Mouse (Mus musculus) left cerebral cortex, postnatal 14 days (tissue): ENCODE data around the gene Gpc3. TPM values are rescaled to one million over a fixed set of nuclear protein-coding genes. Genes with fewer than 3 reads are reported as not detected.
A peak's percentile ranks its signal among the peaks of the same experiment; 100 is the strongest.

Experiments
- DNase-seq, 2 experiments: peaks; one replicate each; pipeline ENCODE4 v3.0.0; 2021 to 2022; ENCODE audit warnings: low spot score in 2 of 2, mixed read lengths in 1 of 2
- intact Hi-C: fragments of 180-260 bp; cut with DNase I; formaldehyde crosslinking; loops from one replicate; pipeline ENCODE4 v1.15.1; 2025
- long read RNA-seq, 2 experiments: library from polyadenylated mRNA; stranded (forward); transcript quantifications; one replicate each; pipeline ENCODE4 v2.0.0; 2021
- total RNA-seq, 2 experiments: library from RNA; stranded (reverse); gene quantifications; 2 replicates each; pipeline ENCODE4 v1.2.3; 2021

Gpc3 gene
- total RNA-seq: 10 to 100 TPM in 1 of 2 experiments, 1 to 10 TPM in 1; 7.8 to 11.0 TPM
- long read RNA-seq, experiment 1, partial matches to known transcripts: 0 of 1 reads
- long read RNA-seq, experiment 1, other reads (novel, unspliced or antisense): 0 of 1 reads
- long read RNA-seq, experiment 2, transcript Gpc3-201 (8 exons, 2,216 nt): major isoform, 12 of 12 reads
- long read RNA-seq, experiment 2, partial matches to known transcripts: 0 of 12 reads
- long read RNA-seq, experiment 2, other reads (novel, unspliced or antisense): 0 of 12 reads

DNA sequence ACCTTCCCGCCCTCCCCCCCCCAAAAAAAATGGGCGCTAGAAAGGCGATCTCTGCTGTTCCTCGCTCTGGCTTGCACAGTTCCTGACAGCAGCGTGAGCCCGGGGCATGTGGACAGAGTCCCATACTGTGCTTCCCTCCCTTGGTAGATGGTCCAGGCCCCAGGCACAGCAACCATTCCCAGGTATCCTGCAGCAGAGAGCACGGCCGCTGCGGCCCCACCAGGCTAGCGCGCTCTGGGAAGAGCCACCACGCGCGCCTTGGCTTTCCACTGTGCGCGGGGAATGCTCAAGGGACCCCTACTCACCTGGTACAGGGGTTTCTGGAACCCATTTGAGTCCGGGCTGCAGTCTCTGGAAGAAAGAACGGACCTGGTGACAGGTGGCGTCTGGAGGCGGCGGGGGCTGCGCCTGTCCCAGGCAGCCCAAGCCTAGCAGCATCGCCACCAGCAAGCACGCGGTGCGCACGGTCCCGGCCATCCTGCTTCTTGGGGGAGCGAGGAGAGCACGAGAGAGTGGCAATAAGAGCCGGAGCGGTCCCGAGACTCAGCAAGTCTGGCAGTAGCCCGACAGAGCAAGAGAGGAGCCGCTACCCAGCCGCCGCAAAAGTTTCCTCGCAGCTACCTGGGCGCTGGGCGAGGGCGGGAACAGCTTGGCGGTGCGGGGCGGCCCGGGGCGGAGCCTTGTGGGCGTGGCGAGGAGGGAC, at the start of gene Gpc3:
TSS of gene Gpc3 (minus strand) at position 623 of the 703 bp plus-strand sequence.
- intact Hi-C loops: no loop called here
- no peak for DNase-seq

DNA sequence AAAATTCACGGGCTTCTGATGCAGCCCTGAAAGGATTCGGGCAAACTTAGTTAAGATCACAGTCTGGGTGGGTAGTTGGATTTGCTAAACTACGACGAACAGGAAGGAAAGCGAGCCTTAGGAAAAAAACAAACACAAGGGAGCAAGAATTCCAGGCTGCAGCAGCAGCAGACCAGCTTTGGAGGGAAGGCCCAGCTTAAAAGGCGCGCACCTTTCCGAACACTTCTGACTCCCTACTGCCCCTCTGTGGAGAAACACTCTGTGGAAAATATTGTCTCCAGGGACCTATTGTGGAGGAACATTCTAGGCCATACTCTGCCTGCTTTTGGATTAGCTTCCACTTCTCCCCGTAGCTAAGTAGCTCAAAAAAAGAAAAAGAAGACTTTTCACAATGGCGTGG, 38.2 kb upstream of the Gpc3 start:
- intact Hi-C loops: loop anchor here (2.0 kb wide), 1 partner anchor 199 kb away; no protein-coding TSS in a partner anchor
- peak; percentile 31 to 52 for DNase-seq

DNA sequence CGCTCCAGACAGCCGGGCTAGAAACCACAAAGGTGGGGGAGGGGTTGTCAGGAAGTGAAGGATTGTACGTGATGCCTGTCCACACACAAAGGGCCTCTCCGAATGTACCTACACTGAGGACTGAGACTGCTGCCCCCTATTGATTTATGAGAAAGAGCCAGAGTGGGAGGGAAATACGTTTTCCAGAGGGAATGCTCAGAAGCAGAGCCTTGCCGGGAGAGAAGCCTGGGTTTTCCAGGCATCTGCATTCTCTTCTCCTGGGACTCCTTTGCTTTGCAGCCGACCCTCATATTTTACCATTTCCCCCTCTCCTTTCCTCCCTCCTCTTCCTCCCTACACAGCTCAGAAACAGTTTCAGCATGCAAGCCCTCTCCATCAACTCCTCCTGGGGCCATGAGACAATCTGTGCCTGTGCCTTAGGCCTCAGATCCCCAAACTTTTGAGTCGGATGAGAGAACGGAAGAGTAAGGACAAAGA, 37.8 kb upstream of the Gpc3 start:
- intact Hi-C loops: no loop called here
- DNase-seq: no peak

DNA sequence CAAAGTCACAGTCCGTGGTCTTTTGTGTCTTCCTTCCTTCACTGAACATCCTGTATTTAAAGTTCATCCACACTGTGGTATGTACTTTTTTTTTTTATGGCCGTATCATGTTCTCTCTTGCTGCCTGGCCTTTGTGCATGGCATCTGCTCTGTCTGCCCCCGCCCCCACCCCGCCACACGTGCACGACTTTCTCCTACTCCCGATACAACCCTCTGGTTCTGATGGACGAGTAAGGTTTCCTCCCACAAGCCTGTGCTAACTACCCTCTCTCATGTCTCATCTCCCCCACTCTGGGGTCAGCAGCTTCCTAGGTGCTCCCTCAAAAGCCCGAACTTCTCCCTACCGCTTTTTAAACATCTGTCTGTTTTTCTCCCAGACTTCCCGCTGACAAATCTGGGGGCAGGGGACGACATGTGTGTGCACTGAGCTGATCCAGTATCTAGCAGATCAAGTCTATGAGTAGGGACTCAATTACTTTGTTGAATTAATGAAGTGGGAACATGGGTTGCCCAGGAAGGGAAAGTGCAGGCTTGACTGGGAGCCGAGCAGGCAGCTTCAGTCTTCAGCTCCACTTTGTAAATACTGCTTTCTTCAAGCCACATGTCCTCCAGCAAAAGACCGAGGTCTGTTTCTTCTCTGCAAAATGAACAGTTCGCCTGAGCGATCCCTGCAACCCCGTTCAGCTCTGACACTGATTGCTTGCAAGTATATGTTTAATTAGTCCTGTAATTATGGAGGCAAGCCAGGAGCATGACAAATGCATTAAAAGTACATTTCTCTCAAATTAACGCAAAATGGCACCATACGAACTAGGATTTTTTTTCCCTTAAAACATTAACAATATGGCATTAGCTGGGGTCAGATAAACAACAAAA, 35.4 kb upstream of the Gpc3 start:
- DNase-seq: no peak
- intact Hi-C loops: no loop called here

DNA sequence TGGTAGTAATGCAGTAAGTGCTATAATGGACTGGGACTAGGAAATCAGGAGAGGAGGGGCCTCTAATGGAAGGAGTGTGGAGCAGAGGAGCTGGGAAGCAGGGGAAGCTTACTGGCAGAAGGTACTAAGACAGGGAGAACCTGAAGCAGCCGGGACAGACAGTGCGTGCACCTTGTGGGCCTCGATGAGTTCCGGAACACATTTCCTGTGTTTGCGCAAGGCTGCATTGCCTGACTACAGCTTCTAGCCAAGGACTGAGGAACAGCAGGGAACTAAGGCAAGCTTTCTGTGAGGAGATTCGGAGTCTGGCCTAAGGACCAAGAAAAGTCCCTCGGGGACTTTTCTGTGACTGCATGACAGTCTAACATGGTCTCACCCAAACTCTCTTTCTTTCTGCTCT, 30.6 kb upstream of the Gpc3 start:
- DNase-seq: no peak
- intact Hi-C loops: no loop called here

DNA sequence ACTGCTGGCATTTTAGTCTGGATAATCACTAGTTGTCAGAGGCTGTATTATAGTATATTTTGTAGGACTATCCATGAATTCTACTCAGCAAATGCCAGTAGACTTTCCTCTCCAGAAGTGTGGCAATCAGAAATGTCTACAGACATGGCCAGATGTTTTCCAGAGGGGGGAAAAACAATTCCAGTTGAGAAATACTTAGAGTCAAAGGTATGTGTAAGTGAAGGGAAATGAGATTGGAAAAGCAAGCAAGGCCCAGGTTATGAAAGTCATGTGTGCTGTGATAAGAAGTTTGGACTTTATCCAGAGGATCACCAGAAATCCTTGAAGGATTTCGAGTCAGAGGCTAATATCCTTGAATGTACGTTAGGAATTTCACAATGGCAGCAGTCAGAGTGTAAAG, 29.6 kb upstream of the Gpc3 start:
- no peak for DNase-seq
- intact Hi-C loops: no loop called here

DNA sequence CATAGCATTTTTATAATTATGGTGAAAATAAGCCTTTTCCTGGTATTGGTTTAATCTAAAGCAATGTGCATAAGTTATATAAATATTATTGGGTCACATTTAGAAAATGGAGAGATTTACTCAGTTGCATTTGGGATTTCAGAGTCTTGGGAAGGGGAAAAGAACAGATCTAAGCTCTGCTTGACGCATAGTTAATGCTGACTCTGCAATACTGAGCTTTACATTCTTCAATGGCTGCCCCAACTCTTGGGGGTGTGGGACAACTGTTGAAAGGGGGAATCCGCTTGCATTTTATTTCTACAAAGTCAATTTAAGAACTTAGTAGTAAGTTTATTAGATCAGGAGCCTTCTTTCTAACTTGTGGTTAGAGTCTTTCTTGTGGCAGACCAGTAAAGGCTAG, 28.4 kb upstream of the Gpc3 start:
- intact Hi-C loops: no loop called here

DNA sequence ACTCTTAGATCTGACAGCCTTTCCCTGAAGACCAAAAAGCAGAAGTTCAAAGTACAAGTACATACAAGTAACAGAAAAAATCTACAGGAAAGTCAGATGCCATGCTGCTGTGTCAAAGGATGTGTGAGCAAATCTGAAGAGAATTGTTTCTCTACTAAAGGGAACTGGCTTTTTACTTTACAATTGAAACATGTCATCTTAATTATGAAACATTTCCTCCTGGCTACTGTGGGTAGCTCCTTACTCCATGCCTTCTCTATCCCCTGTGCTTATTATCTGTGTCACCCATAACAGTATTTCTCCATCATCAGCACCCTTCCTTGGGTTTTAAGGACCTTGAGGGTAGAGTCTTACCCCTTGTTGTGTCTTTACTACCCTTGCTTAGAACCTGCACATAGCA, 23.7 kb upstream of the Gpc3 start:
- DNase-seq: no peak
- intact Hi-C loops: no loop called here

More for the DNA sequence above, 28.4 kb upstream of the Gpc3 start:
- DNase-seq: no peak

DNA sequence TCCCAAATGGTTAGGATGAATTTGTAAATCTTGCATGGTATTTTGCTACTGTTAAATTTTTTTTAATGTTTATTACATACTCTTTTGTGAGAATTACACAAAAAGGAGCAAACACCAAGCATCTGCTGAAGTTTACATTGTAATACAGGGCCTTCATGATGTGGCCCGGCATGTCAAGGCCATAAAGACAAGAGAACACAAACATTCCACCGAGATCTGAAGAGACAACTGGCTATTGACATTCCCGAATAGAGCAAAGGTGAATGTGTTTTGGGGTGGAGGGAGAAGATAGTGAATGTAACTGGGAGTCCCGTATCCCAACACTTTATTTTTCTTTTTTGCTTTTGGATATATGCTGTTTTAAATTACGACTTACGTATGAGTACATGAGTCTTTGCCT, 20.2 kb upstream of the Gpc3 start:
- no peak for DNase-seq
- intact Hi-C loops: no loop called here

DNA sequence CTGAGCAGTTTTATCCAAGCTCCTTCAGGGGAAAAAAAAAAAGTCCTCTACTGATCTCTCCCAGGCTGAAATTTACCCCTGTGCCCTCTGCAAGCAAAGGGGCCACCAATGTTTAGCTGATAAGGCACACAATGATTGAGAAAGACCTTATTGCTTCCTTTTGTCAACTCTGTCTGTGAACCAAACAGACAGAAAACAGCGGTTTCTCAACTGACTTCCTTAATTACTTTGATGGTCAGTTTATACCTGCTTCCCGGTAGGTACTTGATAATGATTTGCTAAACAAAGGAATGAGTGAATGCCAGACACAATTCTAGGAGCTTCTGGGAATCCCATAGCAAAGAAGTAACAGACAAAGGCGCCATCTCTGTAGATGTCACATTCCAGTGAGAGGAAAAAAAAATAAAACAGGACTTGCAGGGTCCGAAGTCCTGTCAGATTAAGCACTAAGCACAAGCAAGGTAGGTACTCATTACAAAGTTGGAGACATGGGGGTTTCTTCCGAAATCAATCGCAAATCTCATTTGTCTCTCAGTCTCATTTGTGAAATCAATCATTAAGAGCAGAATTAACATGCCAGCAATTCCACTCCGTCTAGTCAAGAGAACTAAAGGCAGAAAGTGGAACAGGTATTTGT, 19.1 kb upstream of the Gpc3 start:
- no peak for DNase-seq
- intact Hi-C loops: no loop called here

DNA sequence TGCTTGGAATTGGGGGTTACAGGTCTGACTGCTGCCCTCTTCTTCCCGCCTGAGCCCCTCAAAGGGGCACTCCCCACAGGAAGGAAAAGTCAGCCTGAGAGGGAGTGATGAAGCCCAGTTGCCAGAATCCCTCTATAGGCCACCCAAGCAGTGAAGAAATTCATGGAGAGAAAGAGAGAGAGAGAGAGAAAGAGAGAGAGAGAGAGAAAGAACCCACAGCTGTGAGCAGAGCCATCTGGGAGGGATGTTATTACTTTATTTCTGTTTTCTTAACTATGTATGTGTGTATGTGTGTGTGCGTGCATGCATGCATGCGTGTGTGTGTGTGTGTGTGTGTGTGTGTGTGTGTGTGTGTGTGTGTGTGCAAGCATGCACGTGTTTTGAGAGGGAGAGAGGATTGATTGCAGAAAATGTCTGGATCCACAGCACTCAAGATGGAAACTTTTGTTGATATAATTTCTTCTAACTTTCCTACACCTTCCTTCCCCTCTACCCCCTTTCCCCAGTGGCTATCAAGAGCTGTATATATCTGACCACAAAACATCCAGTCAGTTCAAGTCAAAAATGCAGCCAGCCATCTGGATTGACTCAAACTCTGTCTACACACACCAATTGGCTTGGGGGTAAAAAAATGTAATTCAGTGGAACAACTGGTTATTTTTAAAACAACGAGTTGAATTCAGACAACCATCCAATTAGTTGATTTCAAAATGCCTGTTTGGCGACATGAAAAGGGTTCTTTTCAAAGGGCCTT, 13.4 kb upstream of the Gpc3 start:
- intact Hi-C loops: no loop called here
- DNase-seq: no peak

DNA sequence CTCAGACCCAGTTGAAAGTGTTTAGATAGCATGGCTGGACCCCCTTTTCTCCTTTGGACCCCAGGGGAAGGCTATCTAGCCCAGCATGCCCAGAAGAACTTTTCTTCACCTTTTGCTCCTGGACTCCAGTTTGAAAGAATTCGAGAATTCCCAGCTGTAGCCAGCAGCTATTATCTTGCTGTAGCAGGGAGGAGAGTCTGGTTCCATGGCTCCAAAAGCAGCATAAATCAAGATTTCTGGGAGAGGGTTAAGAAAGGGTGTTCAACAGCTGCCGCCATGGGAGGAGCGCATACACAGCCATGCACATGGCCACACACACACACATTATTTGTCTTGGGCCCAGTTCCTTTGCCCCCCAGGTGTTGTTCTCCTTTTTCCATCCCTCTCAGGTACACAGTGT, 4.1 kb upstream of the Gpc3 start:
- intact Hi-C loops: no loop called here
- no peak for DNase-seq

DNA sequence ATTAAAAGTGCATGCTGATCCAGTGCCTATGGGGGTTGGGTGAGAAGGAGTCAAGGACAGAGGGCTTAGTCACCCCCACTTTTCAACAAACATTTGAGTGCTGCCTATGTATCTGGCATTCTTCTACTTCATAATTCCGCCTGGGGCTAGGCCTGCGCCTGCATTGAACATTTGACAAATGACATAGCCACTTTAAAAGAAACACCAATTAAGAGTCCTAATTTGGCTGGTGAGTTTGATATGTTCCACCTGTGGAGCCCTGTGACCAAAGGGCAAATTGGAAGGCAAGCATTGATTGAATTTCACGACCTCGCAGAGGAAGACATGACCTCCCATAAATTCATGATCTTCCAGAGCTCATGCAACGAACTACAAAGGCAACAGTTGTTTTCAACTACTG, 2.4 kb upstream of the Gpc3 start:
- intact Hi-C loops: no loop called here
- no peak for DNase-seq

DNA sequence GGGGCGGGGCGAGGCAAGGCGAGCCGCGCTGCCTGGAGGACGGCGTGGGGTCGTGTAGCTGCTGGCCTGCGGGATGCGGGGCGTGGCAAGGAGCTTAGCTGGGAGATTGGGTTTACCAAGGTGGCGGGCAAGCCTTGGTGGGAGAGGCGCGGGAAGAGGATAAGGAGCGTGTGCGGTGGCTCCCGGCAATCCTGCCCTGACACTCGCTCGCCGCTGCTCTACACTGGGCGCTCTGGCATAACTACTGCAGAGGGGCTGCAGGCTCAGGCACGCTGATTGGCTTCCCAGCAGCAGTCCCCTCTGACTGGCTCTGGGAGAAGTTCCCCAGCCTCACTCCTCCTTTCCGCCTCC, 256 bp upstream of the Gpc3 start:
- intact Hi-C loops: no loop called here
- peak; percentile 20 to 26 for DNase-seq

DNA sequence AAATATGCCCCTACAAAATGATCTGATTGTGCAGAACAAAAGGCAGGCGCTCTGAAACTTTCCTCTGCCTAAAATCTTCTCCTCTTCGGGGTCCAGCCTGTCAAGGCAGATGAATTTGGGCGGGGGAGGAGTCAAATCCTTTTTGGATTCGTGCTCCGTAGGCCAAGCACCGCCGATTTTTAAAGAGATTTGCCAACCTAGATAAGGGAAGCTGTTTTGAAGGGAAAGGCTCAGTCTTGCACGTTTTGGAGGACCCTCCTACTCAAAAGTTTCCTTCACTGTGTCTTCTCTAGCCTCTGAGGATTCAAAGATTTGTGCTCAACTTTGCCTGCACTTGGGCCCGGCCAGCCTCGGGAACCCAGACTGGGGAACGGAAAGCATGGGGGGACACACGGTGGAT, 944 bp downstream of the Gpc3 start:
- no peak for DNase-seq
- intact Hi-C loops: no loop called here

DNA sequence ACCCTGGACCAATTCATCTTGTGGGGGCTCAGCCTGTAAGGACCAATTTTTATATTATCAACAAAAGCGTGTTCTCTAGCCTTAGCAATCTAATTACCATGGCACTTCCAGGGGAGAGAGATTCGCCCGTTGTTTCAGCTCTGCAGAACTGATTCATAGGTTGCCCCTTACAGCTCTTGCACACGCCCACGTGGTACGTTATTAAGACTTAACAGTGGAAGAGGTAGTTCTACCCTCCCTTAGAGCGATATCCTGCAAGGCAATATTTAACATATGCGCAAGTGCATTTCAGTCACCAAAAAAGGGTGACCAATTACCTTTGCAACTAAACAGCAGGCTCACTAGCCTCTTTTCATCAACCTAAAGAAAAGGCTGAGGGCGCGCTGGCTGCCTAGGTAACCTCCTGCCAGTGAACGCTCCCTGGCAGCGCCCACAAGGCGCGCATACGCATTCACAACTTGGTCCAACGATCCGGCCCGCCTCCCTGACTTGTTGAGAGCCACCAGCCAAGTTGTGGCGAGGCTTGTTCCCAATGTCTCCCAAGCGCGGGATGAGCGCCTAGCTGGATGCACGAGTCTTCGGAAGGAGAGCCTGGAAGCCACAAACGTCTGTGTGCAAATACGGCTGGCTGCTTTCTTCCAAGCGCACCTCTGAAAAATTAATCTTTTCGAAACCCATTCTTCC, 1.6 kb downstream of the Gpc3 start:
- no peak for DNase-seq
- intact Hi-C loops: no loop called here

DNA sequence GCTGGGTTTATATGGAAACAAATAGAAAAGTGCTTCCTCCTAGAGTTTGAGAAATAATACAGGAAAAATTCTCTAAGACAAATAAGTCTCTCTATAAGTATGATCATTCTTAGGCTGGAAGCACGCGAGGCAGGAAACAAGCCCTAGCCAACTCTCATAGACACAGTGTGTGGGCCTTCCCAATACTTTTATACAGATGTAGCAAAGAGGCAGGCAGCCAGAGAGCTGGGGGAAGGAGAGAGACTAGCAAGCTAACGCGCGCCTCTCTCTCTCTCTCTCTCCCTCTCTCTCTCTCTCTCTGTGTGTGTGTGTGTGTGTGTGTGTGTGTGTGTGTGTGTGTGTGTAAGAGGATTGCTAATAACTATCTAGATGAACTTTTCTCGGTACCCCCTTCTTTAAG, 2.2 kb downstream of the Gpc3 start:
- intact Hi-C loops: no loop called here
- no peak for DNase-seq

DNA sequence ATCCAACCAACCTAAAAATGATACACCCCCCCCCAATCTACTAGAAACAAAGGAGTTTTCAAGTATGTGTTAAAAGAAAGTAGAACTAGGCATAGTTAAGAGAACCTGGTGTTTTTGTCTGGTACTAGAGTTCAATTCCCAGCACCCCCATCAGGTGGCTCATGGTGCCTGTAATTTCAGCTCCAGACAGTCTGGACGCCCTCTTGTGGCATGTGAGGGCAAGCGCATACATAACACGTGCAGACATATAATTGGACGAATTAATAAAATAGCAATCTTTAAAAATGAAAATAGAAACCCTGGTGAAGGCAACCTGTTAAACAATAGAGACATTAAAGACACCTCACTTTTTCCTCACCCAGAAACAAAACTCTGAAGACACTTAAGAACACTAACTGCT, 10.6 kb downstream of the Gpc3 start:
- no peak for DNase-seq
- intact Hi-C loops: no loop called here

DNA sequence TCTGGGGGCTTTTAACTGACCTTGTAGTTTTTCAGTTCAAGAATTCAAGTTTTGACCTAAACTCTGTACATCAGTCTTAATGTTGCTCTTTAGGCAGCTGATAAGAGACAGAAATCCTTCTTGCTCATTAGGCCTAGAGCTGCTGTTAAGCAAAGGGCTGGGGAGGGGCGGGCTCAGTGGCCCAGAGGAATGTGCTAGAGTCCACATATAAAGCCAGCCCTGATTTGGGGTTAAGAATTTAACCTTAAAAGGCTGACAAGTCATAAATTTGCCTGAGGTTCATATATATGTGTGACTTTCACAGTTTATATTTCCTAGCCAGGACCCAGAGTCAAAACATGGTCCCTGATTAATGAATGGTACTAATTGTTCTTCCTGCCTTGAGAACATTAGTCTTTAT, 14.5 kb downstream of the Gpc3 start:
- no peak for DNase-seq
- intact Hi-C loops: no loop called here
